Mouse (Mus musculus): ENCODE results near the gene Nptx1.

GRCm38 (mm10) chr11:119544518-119545105 lies 2.9 kb downstream of the Nptx1 start:
- no peak for TF ChIP-seq CTCF (IDR thresholded peaks at IDR 0.05; ENCODE audit: low read depth, low read length)
- TF ChIP-seq GATA1 (IDR thresholded peaks at IDR 0.05; ENCODE audit: borderline replicate concordance, low read length), result no peak
- TF ChIP-seq TAL1 (conservative IDR thresholded peaks at IDR 0.05; ENCODE audit: low read depth, low read length), result no peak
- no peak for TF ChIP-seq GATA2 (IDR thresholded peaks at IDR 0.05; ENCODE audit: borderline replicate concordance, low read depth, low read length)
- no peak for TF ChIP-seq POLR2AphosphoS5 (IDR thresholded peaks at IDR 0.05; ENCODE audit: insufficient replicate concordance, low read depth, low read length)
